In genomic region chr2:71531990-71532970, GRCm38 (mm10) we compare ENCODE assay signal across 12 mouse cellular contexts. TPM values are rescaled to one million over a fixed set of nuclear protein-coding genes. Genes with fewer than 3 reads are reported as not detected.
A peak's percentile ranks its signal among the peaks of the same experiment; 100 is the strongest.
DNase-seq lines count a peak whose midpoint lies in the region; ATAC-seq and TF ChIP-seq lines count a peak whose summit lies in the region.
"Had no signal": no experiment of that assay in that cellular context is flagged by ENCODE, and none has a peak within 500 bp of the region (broad histone marks: within the 10 kb centered on the region; RNA-seq: fewer than 3 reads in every experiment).

No protein-coding gene starts in this region.

- H3K4me2 ChIP-seq in heart, embryonic 16.5 days (ENCODE audit: low read depth, low read length) = no peak overlapping the region
- H3K4me2 ChIP-seq in forebrain, embryonic 13.5 days = peak overlapping the region; percentile 77
- peak overlapping the region; percentile 31 for H3K4me2 ChIP-seq in midbrain, embryonic 13.5 days (replicated peaks)

- peaks cover 92% of the 10 kb centered on the region for H3K27me3 ChIP-seq in heart, embryonic 16.5 days (ENCODE audit: control insufficient read depth, insufficient read depth, low read length)
- H3K27me3 ChIP-seq in forebrain, embryonic 13.5 days = peaks cover 92% of the 10 kb centered on the region
- peaks cover 96% of the 10 kb centered on the region for H3K27me3 ChIP-seq in midbrain, embryonic 13.5 days

- no peak for ATAC-seq in heart, embryonic 16.5 days (replicated peaks; ENCODE audit: extremely low read depth, insufficient read depth, low FRiP score)
- ATAC-seq in forebrain, embryonic 13.5 days = no peak
- ATAC-seq in midbrain, embryonic 13.5 days = no peak

- no peaks in the 10 kb centered on the region for H3K36me3 ChIP-seq in heart, embryonic 16.5 days (ENCODE audit: control insufficient read depth, insufficient read depth)
- H3K36me3 ChIP-seq in forebrain, embryonic 13.5 days (ENCODE audit: poor library complexity, severe bottlenecking) = no peaks in the 10 kb centered on the region
- H3K36me3 ChIP-seq in midbrain, embryonic 13.5 days = no peaks in the 10 kb centered on the region

- TF ChIP-seq CTCF in gastrocnemius, adult 2 months (IDR thresholded peaks at IDR 0.05) = no peak

- WGBS in heart, embryonic 16.5 days = 2% methylated on average over 43 of the region's 43 CpGs
- WGBS in forebrain, embryonic 13.5 days = 2% methylated on average over 43 of the region's 43 CpGs
- under 1% methylated on average over 43 of the region's 43 CpGs for WGBS in midbrain, embryonic 13.5 days

- no peak for DNase-seq in heart, adult 8-10 months (ENCODE audit: low spot score)
- peak; percentile 44 for DNase-seq in NIH3T3 (ENCODE audit: low read depth)
- DNase-seq in cerebellum, postnatal 25 days = no peak
- no peak for DNase-seq in gastrocnemius, adult 2 months
- DNase-seq in lung, postnatal 25 days (ENCODE audit: low spot score) = no peak
- DNase-seq: cerebellum, adult 9-10 months; kidney, postnatal 14 days had no signal

- intact Hi-C loops in gastrocnemius, adult 2 months (cut with DNase I) = no loop called here

- H3K4me1 ChIP-seq in heart, embryonic 16.5 days (ENCODE audit: control insufficient read depth, insufficient read depth, low read length) = peaks cover 22% of the 10 kb centered on the region
- peaks cover 29% of the 10 kb centered on the region for H3K4me1 ChIP-seq in forebrain, embryonic 13.5 days
- H3K4me1 ChIP-seq in midbrain, embryonic 13.5 days (replicated peaks) = peaks cover 19% of the 10 kb centered on the region

- no peak overlapping the region for H3K9ac ChIP-seq in heart, embryonic 16.5 days (ENCODE audit: low read length)
- H3K9ac ChIP-seq in forebrain, embryonic 13.5 days = peak overlapping the region; percentile 87
- H3K9ac ChIP-seq in midbrain, embryonic 13.5 days (replicated peaks) = peak overlapping the region; percentile 16; the same call in 1 of the 2 replicates
- H3K9ac ChIP-seq: liver, embryonic 14.5 days had no signal

- H3K9me3 ChIP-seq in heart, embryonic 16.5 days (replicated peaks; ENCODE audit: control insufficient read depth, low read length) = no peaks in the 10 kb centered on the region
- no peaks in the 10 kb centered on the region for H3K9me3 ChIP-seq in forebrain, embryonic 13.5 days (replicated peaks)
- H3K9me3 ChIP-seq in midbrain, embryonic 13.5 days = no peaks in the 10 kb centered on the region

- H3K27ac ChIP-seq in heart, embryonic 16.5 days (ENCODE audit: low read length) = no peak overlapping the region
- H3K27ac ChIP-seq in forebrain, embryonic 13.5 days = peak overlapping the region; percentile 98
- peak overlapping the region; percentile 71 for H3K27ac ChIP-seq in midbrain, embryonic 13.5 days
- no peak overlapping the region for H3K27ac ChIP-seq in gastrocnemius, adult 2 months
- H3K27ac ChIP-seq: liver, embryonic 14.5 days had no signal

- peak overlapping the region; percentile 14; the same call in 1 of the 2 replicates for H3K4me3 ChIP-seq in heart, embryonic 16.5 days (ENCODE audit: low read length)
- peak overlapping the region; percentile 60 for H3K4me3 ChIP-seq in forebrain, embryonic 13.5 days
- H3K4me3 ChIP-seq in midbrain, embryonic 13.5 days (replicated peaks) = peak overlapping the region; percentile 44
- no peak overlapping the region for H3K4me3 ChIP-seq in gastrocnemius, adult 2 months

RNA-seq across cellular contexts. Expression of gene Dlx1, which starts 4.4 kb away (rescaled TPM):
- 0.15 and 0.29 TPM in 2 replicates for polyA plus RNA-seq in heart, embryonic 16.5 days (2015; fragmentation: Nextera tagmentation; extraction: Ambion mirVana)
- total RNA-seq in heart, adult 8-10 months (2022) = under 1 TPM; 0.20 to 0.78 (median 0.56) TPM
- polyA plus RNA-seq in forebrain, embryonic 13.5 days (2015; fragmentation: Nextera tagmentation; extraction: Ambion mirVana) = 278 and 287 TPM in 2 replicates
- polyA plus RNA-seq in midbrain, embryonic 13.5 days (2015; fragmentation: Nextera tagmentation; extraction: Ambion mirVana) = 53.6 and 56.4 TPM in 2 replicates
- under 1 TPM in 1 of 2 experiments, not detected in 1; 0.11 TPM for total RNA-seq in gastrocnemius, adult 2 months (2021)

RNA-seq across cellular contexts. Expression of gene Dlx2, which starts 14.3 kb away (rescaled TPM):
- polyA plus RNA-seq in heart, embryonic 16.5 days (2015; fragmentation: Nextera tagmentation; extraction: Ambion mirVana) = 0.11 TPM in 1 of 2 replicates, not detected in the other
- total RNA-seq in heart, adult 8-10 months (2022) = not detected
- polyA plus RNA-seq in forebrain, embryonic 13.5 days (2015; fragmentation: Nextera tagmentation; extraction: Ambion mirVana) = 71.0 and 83.2 TPM in 2 replicates
- polyA plus RNA-seq in midbrain, embryonic 13.5 days (2015; fragmentation: Nextera tagmentation; extraction: Ambion mirVana) = 10.5 and 14.6 TPM in 2 replicates
- not detected for total RNA-seq in gastrocnemius, adult 2 months (2021)
- total RNA-seq: heart, adult 18-20 months had no signal

Comparison
In these comparisons a context has a peak if more than half of its experiments do, and no peak if none do; other contexts are left out.
1. H3K27ac ChIP-seq: peak in forebrain, embryonic 13.5 days (single experiment) and midbrain, embryonic 13.5 days (single experiment); none in heart, embryonic 16.5 days (single experiment) and gastrocnemius, adult 2 months (single experiment).
2. RNA of gene Dlx1, which starts 4.4 kb away (polyA plus RNA-seq): 278 to 287 TPM in forebrain, embryonic 13.5 days and 53.6 to 56.4 TPM in midbrain, embryonic 13.5 days; 0.15 to 0.29 TPM in heart, embryonic 16.5 days; every median in the first group is over 10 times any median in the second.
3. RNA of gene Dlx2, which starts 14.3 kb away (polyA plus RNA-seq): 71.0 to 83.2 TPM in forebrain, embryonic 13.5 days and 10.5 to 14.6 TPM in midbrain, embryonic 13.5 days; 0.11 TPM in heart, embryonic 16.5 days; every median in the first group is over 10 times any median in the second.